Mouse (Mus musculus): ENCODE results near the gene Ifna16. TPM values are rescaled to one million over a fixed set of nuclear protein-coding genes. Genes with fewer than 3 reads are reported as not detected.

The Ifna16 gene
- total RNA-seq, 1 experiment from 2014 or later: not detected

GRCm38 (mm10) chr4:88653644-88654043 lies 23.1 kb downstream of the Ifna16 start:
- no peak for ATAC-seq (replicated peaks; ENCODE audit: low read depth, poor library complexity, severe bottlenecking)

- ATAC-seq (replicated peaks; ENCODE audit: low read depth, poor library complexity, severe bottlenecking): no peak
Measured at GRCm38 (mm10) chr4:88644359-88644758, 32.4 kb downstream of the Ifna16 start, which contains the start of gene Ifna13. Ifna13 (minus strand) TSS chr4:88644459.

GRCm38 (mm10) chr4:88642526-88642925 lies 34.2 kb downstream of the Ifna16 start:
- no peak for ATAC-seq (replicated peaks; ENCODE audit: low read depth, poor library complexity, severe bottlenecking)

- peak; percentile 90 for ATAC-seq (replicated peaks; ENCODE audit: low read depth, poor library complexity, severe bottlenecking)
Measured at GRCm38 (mm10) chr4:88641077-88641831, 35.5 kb downstream of the Ifna16 start.

GRCm38 (mm10) chr4:88640704-88641076 lies 36.0 kb downstream of the Ifna16 start:
- 0 out of 2 replicates have a peak, but pooled peaks have one; percentile 4 for ATAC-seq (replicated peaks; ENCODE audit: low read depth, poor library complexity, severe bottlenecking)

GRCm38 (mm10) chr4:88634311-88634710 lies 42.4 kb downstream of the Ifna16 start, which contains the start of gene C87499:
C87499 (minus strand) TSS chr4:88634411.
- no peak for ATAC-seq (replicated peaks; ENCODE audit: low read depth, poor library complexity, severe bottlenecking)

Other genes starting within 250 kb of the Ifna16 start
- gene Hacd4, start 238.0 kb downstream of the Ifna16 start, total RNA-seq (2017): 3.6 and 4.8 TPM in 2 replicates
- gene Ifnb1, start 154.2 kb downstream of the Ifna16 start, total RNA-seq (2017): not detected in 2 replicates
- gene Ifna15, start 118.7 kb downstream of the Ifna16 start, total RNA-seq (2017): not detected in 2 replicates
- gene Ifna14, start 105.1 kb downstream of the Ifna16 start, total RNA-seq (2017): not detected in 2 replicates
- not detected in 2 replicates for gene Ifna9, start 84.5 kb downstream of the Ifna16 start, total RNA-seq (2017)
- not detected in 2 replicates for gene Ifna12, start 73.5 kb downstream of the Ifna16 start, total RNA-seq (2017)
- gene C87499, start 42.5 kb downstream of the Ifna16 start, total RNA-seq (2017): not detected in 2 replicates
- gene Ifna13, start 32.5 kb downstream of the Ifna16 start, total RNA-seq (2017): not detected in 2 replicates
- not detected in 2 replicates for gene Ifna2, start 7.0 kb upstream of the Ifna16 start, total RNA-seq (2017)
- gene Ifnab, start 14.4 kb upstream of the Ifna16 start, total RNA-seq (2017): not detected in 2 replicates
- 2.9 TPM in 1 of 2 replicates, not detected in the other for gene Gm26566, start 44.9 kb upstream of the Ifna16 start, total RNA-seq (2017)
- gene Klhl9, start 45.5 kb upstream of the Ifna16 start, total RNA-seq (2017): 91.1 and 99.9 TPM in 2 replicates
- not detected in 2 replicates for gene Gm13271, start 77.9 kb upstream of the Ifna16 start, total RNA-seq (2017)
- gene Gm13283, start 83.2 kb upstream of the Ifna16 start, total RNA-seq (2017): not detected in 2 replicates
- not detected in 2 replicates for gene Gm13290, start 96.9 kb upstream of the Ifna16 start, total RNA-seq (2017)
- not detected in 2 replicates for gene Gm13289, start 100.0 kb upstream of the Ifna16 start, total RNA-seq (2017)
- not detected in 2 replicates for gene Gm13272, start 102.9 kb upstream of the Ifna16 start, total RNA-seq (2017)
- not detected in 2 replicates for gene Ifnz, start 105.2 kb upstream of the Ifna16 start, total RNA-seq (2017)
- not detected in 2 replicates for gene Gm13276, start 108.8 kb upstream of the Ifna16 start, total RNA-seq (2017)
- gene Gm13277, start 111.7 kb upstream of the Ifna16 start, total RNA-seq (2017): not detected in 2 replicates
- not detected in 2 replicates for gene Gm13278, start 114.6 kb upstream of the Ifna16 start, total RNA-seq (2017)
- not detected in 2 replicates for gene Gm13275, start 117.6 kb upstream of the Ifna16 start, total RNA-seq (2017)
- gene Gm13279, start 120.5 kb upstream of the Ifna16 start, total RNA-seq (2017): not detected in 2 replicates
- not detected in 2 replicates for gene Gm13285, start 122.7 kb upstream of the Ifna16 start, total RNA-seq (2017)
- gene Gm13287, start 126.3 kb upstream of the Ifna16 start, total RNA-seq (2017): not detected in 2 replicates
- not detected in 2 replicates for gene Gm13288, start 128.6 kb upstream of the Ifna16 start, total RNA-seq (2017)
- gene Ifna7, start 139.3 kb upstream of the Ifna16 start, total RNA-seq (2017): not detected in 2 replicates
- gene Ifna11, start 143.0 kb upstream of the Ifna16 start, total RNA-seq (2017): not detected in 2 replicates
- gene Ifna6, start 150.5 kb upstream of the Ifna16 start, total RNA-seq (2017): not detected in 2 replicates
- gene Ifna5, start 158.6 kb upstream of the Ifna16 start, total RNA-seq (2017): not detected in 2 replicates
- not detected in 2 replicates for gene Ifna4, start 164.9 kb upstream of the Ifna16 start, total RNA-seq (2017)
- not detected in 2 replicates for gene Ifna1, start 173.2 kb upstream of the Ifna16 start, total RNA-seq (2017)
- not detected in 2 replicates for gene Ifne, start 203.3 kb upstream of the Ifna16 start, total RNA-seq (2017)

Measured in common myeloid progenitor, adult 5-6 weeks (primary cell).